Mouse (Mus musculus): ENCODE results near the gene Irgc1. TPM values are rescaled to one million over a fixed set of nuclear protein-coding genes. Genes with fewer than 3 reads are reported as not detected.

Irgc1 gene
- polyA plus RNA-seq, 1 experiment from 2014 or later = not detected

GRCm38 (mm10) chr7:24474811-24475506 is 22.9 kb upstream of the Irgc1 start:
- no peak overlapping the region for H3K4me2 ChIP-seq (ENCODE audit: low read length)
- H3K4me3 ChIP-seq (ENCODE audit: low read depth, low read length) = no peak overlapping the region
- no peak for ATAC-seq
- WGBS = 32% methylated on average over 21 of the region's 21 CpGs
- peaks cover 5% of the 10 kb centered on the region for H3K4me1 ChIP-seq (ENCODE audit: control insufficient read depth, insufficient read depth, low read length)
- no peaks in the 10 kb centered on the region for H3K27me3 ChIP-seq (ENCODE audit: control insufficient read depth, insufficient read depth, low read depth, low read length)
- no peak overlapping the region for H3K9ac ChIP-seq (ENCODE audit: low read depth, low read length)
- H3K9me3 ChIP-seq (replicated peaks; ENCODE audit: control insufficient read depth, low read length, poor library complexity, severe bottlenecking) = no peaks in the 10 kb centered on the region
- H3K27ac ChIP-seq (ENCODE audit: low read length) = no peak overlapping the region
- no peaks in the 10 kb centered on the region for H3K36me3 ChIP-seq (ENCODE audit: control insufficient read depth, insufficient read depth, low read length)

GRCm38 (mm10) chr7:24473913-24474529 is 21.9 kb upstream of the Irgc1 start:
- Histone ChIP-seq H3K4me1 (ENCODE audit: control insufficient read depth, insufficient read depth, low read length) (peaks cover 5% of the 10 kb centered on the region), H3K27ac (ENCODE audit: low read length) (no peak overlapping the region), H3K9me3 (replicated peaks; ENCODE audit: control insufficient read depth, low read length, poor library complexity, severe bottlenecking) (no peaks in the 10 kb centered on the region), H3K36me3 (ENCODE audit: control insufficient read depth, insufficient read depth, low read length) (no peaks in the 10 kb centered on the region), H3K27me3 (ENCODE audit: control insufficient read depth, insufficient read depth, low read depth, low read length) (no peaks in the 10 kb centered on the region), H3K9ac (ENCODE audit: low read depth, low read length) (no peak overlapping the region), H3K4me3 (ENCODE audit: low read depth, low read length) (no peak overlapping the region), H3K4me2 (ENCODE audit: low read length) (no peak overlapping the region)
- WGBS = 44% methylated on average over 10 of the region's 10 CpGs
- peak; percentile 44; the same call in 1 of the 2 replicates for ATAC-seq

GRCm38 (mm10) chr7:24472937-24473336 is 20.8 kb upstream of the Irgc1 start:
- H3K9ac ChIP-seq (ENCODE audit: low read depth, low read length) = no peak overlapping the region
- no peak for ATAC-seq
- WGBS = 76% methylated on average over 7 of the region's 7 CpGs

GRCm38 (mm10) chr7:24472442-24472841 is 20.3 kb upstream of the Irgc1 start:
- H3K4me3 ChIP-seq (ENCODE audit: low read depth, low read length) = no peak overlapping the region
- peaks cover 5% of the 10 kb centered on the region for H3K4me1 ChIP-seq (ENCODE audit: control insufficient read depth, insufficient read depth, low read length)
- no peaks in the 10 kb centered on the region for H3K36me3 ChIP-seq (ENCODE audit: control insufficient read depth, insufficient read depth, low read length)
- WGBS = 65% methylated on average over 6 of the region's 6 CpGs
- ATAC-seq = 0 out of 2 replicates have a peak, but pooled peaks have one; percentile 60
- H3K4me2 ChIP-seq (ENCODE audit: low read length) = no peak overlapping the region
- no peak overlapping the region for H3K9ac ChIP-seq (ENCODE audit: low read depth, low read length)
- H3K27me3 ChIP-seq (ENCODE audit: control insufficient read depth, insufficient read depth, low read depth, low read length) = no peaks in the 10 kb centered on the region
- H3K27ac ChIP-seq (ENCODE audit: low read length) = no peak overlapping the region
- no peaks in the 10 kb centered on the region for H3K9me3 ChIP-seq (replicated peaks; ENCODE audit: control insufficient read depth, low read length, poor library complexity, severe bottlenecking)

More at GRCm38 (mm10) chr7:24472937-24473336, 20.8 kb upstream of the Irgc1 start:
- no peak overlapping the region for H3K27ac ChIP-seq (ENCODE audit: low read length)
- no peaks in the 10 kb centered on the region for H3K9me3 ChIP-seq (replicated peaks; ENCODE audit: control insufficient read depth, low read length, poor library complexity, severe bottlenecking)
- peaks cover 5% of the 10 kb centered on the region for H3K4me1 ChIP-seq (ENCODE audit: control insufficient read depth, insufficient read depth, low read length)
- H3K27me3 ChIP-seq (ENCODE audit: control insufficient read depth, insufficient read depth, low read depth, low read length) = no peaks in the 10 kb centered on the region
- no peaks in the 10 kb centered on the region for H3K36me3 ChIP-seq (ENCODE audit: control insufficient read depth, insufficient read depth, low read length)
- H3K4me3 ChIP-seq (ENCODE audit: low read depth, low read length) = no peak overlapping the region
- H3K4me2 ChIP-seq (ENCODE audit: low read length) = no peak overlapping the region

- H3K4me2 ChIP-seq (ENCODE audit: low read length) = no peak overlapping the region
- no peaks in the 10 kb centered on the region for H3K36me3 ChIP-seq (ENCODE audit: control insufficient read depth, insufficient read depth, low read length)
- H3K27ac ChIP-seq (ENCODE audit: low read length) = no peak overlapping the region
- H3K4me1 ChIP-seq (ENCODE audit: control insufficient read depth, insufficient read depth, low read length) = peaks cover 5% of the 10 kb centered on the region
- ATAC-seq = no peak
- no peak overlapping the region for H3K4me3 ChIP-seq (ENCODE audit: low read depth, low read length)
- WGBS = 95% methylated on average over 7 of the region's 7 CpGs
- no peak overlapping the region for H3K9ac ChIP-seq (ENCODE audit: low read depth, low read length)
- no peaks in the 10 kb centered on the region for H3K27me3 ChIP-seq (ENCODE audit: control insufficient read depth, insufficient read depth, low read depth, low read length)
- H3K9me3 ChIP-seq (replicated peaks; ENCODE audit: control insufficient read depth, low read length, poor library complexity, severe bottlenecking) = no peaks in the 10 kb centered on the region
Measured at GRCm38 (mm10) chr7:24470356-24470755, 18.3 kb upstream of the Irgc1 start.

- Histone ChIP-seq H3K36me3 (ENCODE audit: control insufficient read depth, insufficient read depth, low read length) (no peaks in the 10 kb centered on the region), H3K27me3 (ENCODE audit: control insufficient read depth, insufficient read depth, low read depth, low read length) (no peaks in the 10 kb centered on the region), H3K4me3 (ENCODE audit: low read depth, low read length) (no peak overlapping the region), H3K27ac (ENCODE audit: low read length) (no peak overlapping the region), H3K9me3 (replicated peaks; ENCODE audit: control insufficient read depth, low read length, poor library complexity, severe bottlenecking) (no peaks in the 10 kb centered on the region), H3K4me1 (ENCODE audit: control insufficient read depth, insufficient read depth, low read length) (no peaks in the 10 kb centered on the region), H3K4me2 (ENCODE audit: low read length) (no peak overlapping the region), H3K9ac (ENCODE audit: low read depth, low read length) (no peak overlapping the region)
- 88% methylated on average over 3 of the region's 3 CpGs for WGBS
- ATAC-seq = no peak
Measured at GRCm38 (mm10) chr7:24469126-24469525, 17.0 kb upstream of the Irgc1 start.

GRCm38 (mm10) chr7:24467886-24468285 is 15.8 kb upstream of the Irgc1 start:
- Histone ChIP-seq H3K4me3 (ENCODE audit: low read depth, low read length) (no peak overlapping the region), H3K4me1 (ENCODE audit: control insufficient read depth, insufficient read depth, low read length) (no peaks in the 10 kb centered on the region), H3K4me2 (ENCODE audit: low read length) (no peak overlapping the region), H3K9ac (ENCODE audit: low read depth, low read length) (no peak overlapping the region), H3K27me3 (ENCODE audit: control insufficient read depth, insufficient read depth, low read depth, low read length) (no peaks in the 10 kb centered on the region), H3K27ac (ENCODE audit: low read length) (no peak overlapping the region), H3K36me3 (ENCODE audit: control insufficient read depth, insufficient read depth, low read length) (no peaks in the 10 kb centered on the region), H3K9me3 (replicated peaks; ENCODE audit: control insufficient read depth, low read length, poor library complexity, severe bottlenecking) (no peaks in the 10 kb centered on the region)
- ATAC-seq = no peak
- WGBS = 81% methylated on average over 5 of the region's 5 CpGs

GRCm38 (mm10) chr7:24466835-24467234 is 14.7 kb upstream of the Irgc1 start:
- no peaks in the 10 kb centered on the region for H3K4me1 ChIP-seq (ENCODE audit: control insufficient read depth, insufficient read depth, low read length)
- H3K36me3 ChIP-seq (ENCODE audit: control insufficient read depth, insufficient read depth, low read length) = no peaks in the 10 kb centered on the region
- H3K27me3 ChIP-seq (ENCODE audit: control insufficient read depth, insufficient read depth, low read depth, low read length) = no peaks in the 10 kb centered on the region
- ATAC-seq = no peak
- H3K4me2 ChIP-seq (ENCODE audit: low read length) = no peak overlapping the region
- H3K9me3 ChIP-seq (replicated peaks; ENCODE audit: control insufficient read depth, low read length, poor library complexity, severe bottlenecking) = no peaks in the 10 kb centered on the region
- H3K27ac ChIP-seq (ENCODE audit: low read length) = no peak overlapping the region
- H3K4me3 ChIP-seq (ENCODE audit: low read depth, low read length) = no peak overlapping the region
- no peak overlapping the region for H3K9ac ChIP-seq (ENCODE audit: low read depth, low read length)
- WGBS = 95% methylated on average over 6 of the region's 6 CpGs

All from midbrain, embryonic 16.5 days (tissue).